Mouse (Mus musculus) hindbrain, postnatal 0 days (tissue): ENCODE data around the gene Tmem222. TPM values are rescaled to one million over a fixed set of nuclear protein-coding genes. Genes with fewer than 3 reads are reported as not detected.
A peak's percentile ranks its signal among the peaks of the same experiment; 100 is the strongest.

Source experiments
- ATAC-seq: fragments of 200-750 bp; cut with Nextera tagmentation; 2 replicates; pipeline ENCODE4 v1.8.0; 2017; ENCODE audit warnings: mild to moderate bottlenecking, moderate TSS enrichment, moderate library complexity
- DNase-seq: peaks from one replicate; pipeline ENCODE4 v3.0.0-alpha.2; 2015; ENCODE audit warnings: low spot score
- H3K27ac ChIP-seq: fragments of 300-500 bp; sonication (generic); 2 replicates; pipeline ENCODE4 v1.5.1; 2014; ENCODE audit warnings: mild to moderate bottlenecking
- H3K27me3 ChIP-seq: fragments of 300-500 bp; sonication (generic); 2 replicates; pipeline ENCODE4 v1.6.1; 2014; ENCODE audit warnings: low read length, mixed read lengths; ENCODE audit not compliant: insufficient read depth
- H3K36me3 ChIP-seq: fragments of 300-500 bp; sonication (generic); 2 replicates; pipeline ENCODE4 v1.6.1; 2014; ENCODE audit warnings: low read length, mixed read lengths; ENCODE audit not compliant: insufficient read depth
- H3K4me1 ChIP-seq: fragments of 300-500 bp; sonication (generic); 2 replicates; pipeline ENCODE4 v1.6.1; 2014; ENCODE audit warnings: antibody characterized with exemption, low read length, mixed read lengths; ENCODE audit not compliant: insufficient read depth
- H3K4me2 ChIP-seq: fragments of 300-500 bp; sonication (generic); 2 replicates; pipeline ENCODE4 v1.6.1; 2014; ENCODE audit warnings: low read depth, mild to moderate bottlenecking, low read length, moderate library complexity, mixed read lengths
- H3K4me3 ChIP-seq: fragments of 300-500 bp; sonication (generic); 2 replicates; pipeline ENCODE4 v1.5.1; 2014; ENCODE audit warnings: low read length
- H3K9ac ChIP-seq: fragments of 300-500 bp; sonication (generic); replicated peaks from 2 replicates; pipeline ENCODE4 v1.6.1; 2014; ENCODE audit warnings: mild to moderate bottlenecking, low read length, moderate library complexity, mixed read lengths
- H3K9me3 ChIP-seq: fragments of 300-500 bp; sonication (generic); 2 replicates; pipeline ENCODE4 v1.6.1; 2016; ENCODE audit warnings: low read length, mixed read lengths
- CTCF ChIP-seq: IDR thresholded peaks from 2 replicates; pipeline ENCODE4 v1.5.1; 2016; ENCODE audit warnings: antibody characterized with exemption, control low read depth, low read depth
- WGBS: fragments of 180-500 bp; shearing (Covaris S2); extraction: QIAGEN DNeasy Blood & Tissue Kit; methylation state at CpG from one replicate; pipeline ENCODE4 v1.1.7; 2014; 5-methylcytosine and 5-hydroxymethylcytosine counted together
- polyA plus RNA-seq: library from polyadenylated mRNA; unstranded; fragments of >200 nt; fragmentation: Nextera tagmentation; extraction: Ambion mirVana; gene quantifications from 2 replicates; pipeline ENCODE4 v1.2.1, GENCODE M21; 2015
- total RNA-seq: library from RNA; depleted of rRNA; stranded (reverse); fragments of >200 nt; gene quantifications from 2 replicates; pipeline ENCODE4 v1.2.3, GENCODE M21; 2014

The Tmem222 gene
- total and polyA plus RNA-seq, 2 experiments from 2014 or later = 136 to 138 TPM

GRCm38 (mm10) chr4:133263756-133264155, 13.8 kb downstream of the Tmem222 start:
- H3K4me2 ChIP-seq = no peak overlapping the region
- H3K4me3 ChIP-seq = no peak overlapping the region
- ATAC-seq = no peak
- no peak overlapping the region for H3K9ac ChIP-seq
- H3K27ac ChIP-seq = no peak overlapping the region
- peaks cover 37% of the 10 kb centered on the region for H3K36me3 ChIP-seq
- H3K9me3 ChIP-seq = no peaks in the 10 kb centered on the region
- H3K4me1 ChIP-seq = no peaks in the 10 kb centered on the region
- WGBS = 93% methylated on average over 5 of the region's 5 CpGs
- no peak for TF ChIP-seq CTCF
- no peak for DNase-seq
- no peaks in the 10 kb centered on the region for H3K27me3 ChIP-seq

DNA sequence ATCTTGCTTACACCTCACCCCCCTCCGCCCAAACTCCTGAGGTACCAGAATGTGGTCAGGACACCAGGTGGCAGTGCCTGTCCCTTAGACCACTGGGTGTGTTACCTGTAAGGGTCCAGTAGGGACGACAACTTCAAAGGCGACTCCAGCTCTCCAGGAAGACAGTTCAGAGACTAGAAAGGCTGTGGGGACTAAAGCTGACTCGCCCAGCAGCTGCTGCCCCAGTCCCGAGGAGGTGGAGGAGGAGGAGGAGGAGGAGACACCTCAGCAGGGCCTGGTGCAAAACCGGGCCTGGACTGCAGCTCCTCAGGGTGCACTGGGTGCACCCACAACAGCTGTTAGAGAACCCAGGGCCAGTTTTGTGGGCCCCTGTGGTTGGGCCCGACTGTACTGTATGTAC, 14.7 kb downstream of the Tmem222 start, which contains the start of gene Sytl1:
Gene Sytl1, minus strand, starts transcription at position 232 of the 400 bp plus-strand sequence.
- Histone ChIP-seq H3K9me3 (no peaks in the 10 kb centered on the region), H3K9ac (no peak within 1 kb of the TSS), H3K36me3 (peaks cover 28% of the 10 kb centered on the region), H3K4me2 (no peak within 1 kb of the TSS), H3K4me3 (no peak within 1 kb of the TSS), H3K4me1 (no peaks in the 10 kb centered on the region), H3K27me3 (no peaks in the 10 kb centered on the region), H3K27ac (no peak within 1 kb of the TSS)
- TF ChIP-seq CTCF = 0 out of 2 replicates have a peak, but pooled peaks have one; percentile 6
- DNase-seq = no peak
- no peak for ATAC-seq
- 50% methylated on average over 7 of the region's 7 CpGs for WGBS

DNA sequence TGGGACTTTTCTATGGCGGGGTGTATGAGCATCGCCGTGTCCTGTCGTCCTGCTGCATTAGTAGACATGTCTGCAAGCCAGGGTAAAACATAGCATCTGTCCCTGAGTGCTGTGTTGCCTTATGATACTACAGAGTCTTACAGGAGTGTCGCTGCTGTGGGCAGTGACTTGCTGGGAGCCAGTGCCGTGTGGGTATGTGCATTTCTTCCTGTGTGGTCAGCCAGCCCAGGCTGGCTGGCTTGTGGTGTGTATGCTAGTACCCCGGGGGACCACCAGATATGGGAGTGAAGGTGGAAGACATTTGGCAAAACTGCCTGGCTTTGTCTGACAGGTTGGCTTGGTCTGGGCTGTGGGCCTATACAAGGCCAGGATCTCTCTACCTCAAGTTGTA, 15.2 kb downstream of the Tmem222 start:
- TF ChIP-seq CTCF = no peak
- no peaks in the 10 kb centered on the region for H3K4me1 ChIP-seq
- 66% methylated on average over 7 of the region's 7 CpGs for WGBS
- H3K36me3 ChIP-seq = peaks cover 23% of the 10 kb centered on the region
- H3K9me3 ChIP-seq = no peaks in the 10 kb centered on the region
- ATAC-seq = no peak
- no peak overlapping the region for H3K27ac ChIP-seq
- no peak overlapping the region for H3K9ac ChIP-seq
- H3K27me3 ChIP-seq = no peaks in the 10 kb centered on the region
- no peak overlapping the region for H3K4me3 ChIP-seq
- H3K4me2 ChIP-seq = no peak overlapping the region
- no peak for DNase-seq

DNA sequence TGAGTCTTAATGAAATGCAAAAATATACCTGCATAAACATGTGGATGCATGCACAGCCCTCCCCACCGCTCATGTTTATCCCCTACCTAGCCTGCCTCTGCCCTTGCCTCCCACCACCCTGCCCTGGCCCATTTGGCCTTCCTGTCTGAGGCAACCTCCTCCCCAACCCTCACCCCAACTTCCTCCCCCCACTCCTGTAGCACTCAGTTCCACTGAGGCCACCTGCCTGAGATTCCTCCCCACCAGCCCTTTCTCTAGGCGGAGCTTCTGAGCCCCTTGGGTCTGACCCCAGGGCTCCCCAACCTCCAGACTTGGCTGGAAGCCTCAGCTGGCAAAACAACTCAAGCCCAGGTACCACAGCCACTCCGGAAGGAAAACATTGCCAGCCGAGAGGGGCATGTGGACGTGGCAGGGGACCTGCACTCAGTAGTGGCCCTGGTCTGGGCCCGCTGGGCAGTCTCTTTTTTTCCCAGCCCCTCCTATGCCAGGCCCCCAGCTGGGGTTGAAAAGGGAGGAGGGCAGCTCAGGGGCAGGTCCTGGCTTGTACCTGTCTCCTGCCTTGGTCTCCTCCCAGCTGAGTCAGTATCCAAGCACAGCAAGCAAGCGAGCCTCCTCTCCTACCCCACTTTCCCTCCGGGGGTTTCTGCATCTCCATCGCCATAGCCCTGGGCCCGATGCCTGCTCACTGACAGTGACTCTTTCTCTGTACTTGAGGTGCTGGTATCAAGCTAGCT, 15.8 kb downstream of the Tmem222 start:
- no peak for TF ChIP-seq CTCF
- Histone ChIP-seq H3K4me1 (no peaks in the 10 kb centered on the region), H3K4me3 (no peak overlapping the region), H3K9ac (no peak overlapping the region), H3K36me3 (peaks cover 17% of the 10 kb centered on the region), H3K9me3 (no peaks in the 10 kb centered on the region), H3K27ac (no peak overlapping the region), H3K4me2 (no peak overlapping the region), H3K27me3 (no peaks in the 10 kb centered on the region)
- no peak for ATAC-seq
- DNase-seq = no peak
- 53% methylated on average over 10 of the region's 10 CpGs for WGBS

- no peak overlapping the region for H3K9ac ChIP-seq
- 76% methylated on average over 12 of the region's 12 CpGs for WGBS
- no peaks in the 10 kb centered on the region for H3K4me1 ChIP-seq
- no peaks in the 10 kb centered on the region for H3K9me3 ChIP-seq
- no peaks in the 10 kb centered on the region for H3K27me3 ChIP-seq
- no peak overlapping the region for H3K4me3 ChIP-seq
- no peak for DNase-seq
- H3K27ac ChIP-seq = no peak overlapping the region
- H3K36me3 ChIP-seq = no peaks in the 10 kb centered on the region
- H3K4me2 ChIP-seq = no peak overlapping the region
- ATAC-seq = no peak
- TF ChIP-seq CTCF = no peak
Measured at GRCm38 (mm10) chr4:133257798-133258408, 19.7 kb downstream of the Tmem222 start.

- Histone ChIP-seq H3K4me3 (no peak overlapping the region), H3K9me3 (no peaks in the 10 kb centered on the region), H3K36me3 (no peaks in the 10 kb centered on the region), H3K9ac (no peak overlapping the region), H3K4me1 (no peaks in the 10 kb centered on the region), H3K27me3 (peaks cover 4% of the 10 kb centered on the region; the same call in 1 of the 2 replicates), H3K27ac (no peak overlapping the region), H3K4me2 (no peak overlapping the region)
- TF ChIP-seq CTCF = no peak
- no peak for DNase-seq
- 41% methylated on average over 12 of the region's 12 CpGs for WGBS
- no peak for ATAC-seq
Measured at GRCm38 (mm10) chr4:133257230-133257629, 20.4 kb downstream of the Tmem222 start.

DNA sequence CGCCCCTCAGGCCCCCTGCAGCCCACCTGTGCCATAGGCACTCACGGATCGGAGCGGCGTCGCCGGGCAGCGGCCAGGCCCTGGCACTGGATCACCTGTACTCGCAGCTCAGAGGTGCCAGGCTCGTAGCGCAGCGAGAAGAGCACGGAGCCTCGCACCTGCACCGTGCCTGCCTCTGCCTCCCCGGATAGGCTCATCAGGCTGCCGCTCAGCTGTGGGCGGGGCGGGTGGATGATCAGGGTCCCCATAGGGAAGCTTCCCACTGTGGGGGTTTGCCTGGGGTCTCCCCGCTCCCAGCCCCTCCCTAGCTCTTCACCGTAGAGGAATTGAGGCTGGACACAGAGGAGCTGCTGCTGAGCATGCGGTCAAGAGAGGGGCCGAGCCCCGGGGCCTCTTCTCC, 20.8 kb downstream of the Tmem222 start:
- DNase-seq (no peak), ATAC-seq (no peak)
- Histone ChIP-seq H3K9me3 (no peaks in the 10 kb centered on the region), H3K36me3 (no peaks in the 10 kb centered on the region), H3K9ac (no peak overlapping the region), H3K27me3 (peaks cover 6% of the 10 kb centered on the region; the same call in 1 of the 2 replicates), H3K4me3 (no peak overlapping the region), H3K4me1 (no peaks in the 10 kb centered on the region), H3K27ac (no peak overlapping the region), H3K4me2 (no peak overlapping the region)
- 20% methylated on average over 24 of the region's 24 CpGs for WGBS
- no peak for TF ChIP-seq CTCF
